Mouse (Mus musculus) erythroblast, embryonic 14.5 days (primary cell): ENCODE measurements around the gene Utp20.
"Not testable (repeated sequence)": the region's sequence is repeated elsewhere in the genome, so short reads cannot be mapped to it uniquely, and the experiment has no call there.

Experiments used
- GATA1 ChIP-seq: IDR thresholded peaks from 2 replicates; pipeline ENCODE4 v1.6.1; 2012; ENCODE audit warnings: low read length, inconsistent platforms, mixed read lengths
- TAL1 ChIP-seq: IDR thresholded peaks from 3 replicates; pipeline ENCODE4 v1.6.1; 2012; ENCODE audit warnings: low read length, inconsistent platforms, mixed read lengths

DNA sequence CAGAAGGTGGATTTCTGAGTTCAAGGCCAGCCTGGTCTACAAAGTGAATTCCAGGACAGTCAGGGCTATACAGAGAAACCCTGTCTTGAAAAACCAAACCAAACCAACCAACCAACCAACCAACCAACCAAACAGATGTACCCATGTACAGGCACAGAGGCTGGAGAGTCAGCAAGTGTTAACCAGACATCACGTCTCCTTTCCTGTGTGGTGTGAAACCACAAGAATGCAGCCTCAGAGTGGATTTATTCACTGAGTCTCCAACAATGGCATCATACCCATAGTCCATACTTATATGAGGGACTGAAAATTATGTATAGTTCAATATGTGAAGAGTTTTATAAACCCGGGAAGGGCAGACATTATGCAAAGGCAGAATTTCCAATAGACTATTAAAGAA lies 43.5 kb downstream of the Utp20 start:
- TF ChIP-seq GATA1, TAL1: not testable (repeated sequence)
